ENCODE assay signal across 10 mouse cellular contexts in genomic region chr5:31870856-31871520, GRCm38 (mm10).
DNase-seq lines count a peak whose midpoint lies in the region; ATAC-seq and TF ChIP-seq lines count a peak whose summit lies in the region.
"Had no signal": no experiment of that assay in that cellular context is flagged by ENCODE, and none has a peak within 500 bp of the region (broad histone marks: within the 10 kb centered on the region; RNA-seq: fewer than 3 reads in every experiment).

No protein-coding gene starts in this region.

- no peaks in the 10 kb centered on the region for H3K36me3 ChIP-seq in heart, embryonic 15.5 days
- no peaks in the 10 kb centered on the region for H3K36me3 ChIP-seq in macrophage (ENCODE audit: inconsistent target)
- H3K36me3 ChIP-seq: lung, embryonic 15.5 days had no signal

- H3K9me3 ChIP-seq in heart, embryonic 15.5 days (replicated peaks), result no peaks in the 10 kb centered on the region
- H3K9me3 ChIP-seq: lung, embryonic 15.5 days had no signal

- WGBS in heart, embryonic 15.5 days, result 72% methylated on average over 8 of the region's 8 CpGs
- WGBS in macrophage (ENCODE audit: missing documents), result 23% methylated on average over 8 of the region's 8 CpGs
- WGBS in cerebellum, adult 2 months, result 87% methylated on average over 8 of the region's 8 CpGs

- H3K27me3 ChIP-seq in heart, embryonic 15.5 days, result no peaks in the 10 kb centered on the region
- no peaks in the 10 kb centered on the region for H3K27me3 ChIP-seq in cerebellum, adult 2 months (ENCODE audit: control insufficient read depth, insufficient read depth, low read length)
- H3K27me3 ChIP-seq: lung, embryonic 15.5 days; Patski had no signal

- ATAC-seq in heart, embryonic 15.5 days (replicated peaks; ENCODE audit: insufficient number of reproducible peaks, insufficient read depth, low FRiP score, low read depth), result peak; percentile 39; the same call in 1 of the 2 replicates
- ATAC-seq in megakaryocyte-erythroid progenitor cell, adult 5-6 weeks (replicated peaks; ENCODE audit: low FRiP score, low TSS enrichment, poor library complexity, severe bottlenecking), result no peak
- ATAC-seq: Patski had no signal

- no peak overlapping the region for H3K4me2 ChIP-seq in heart, embryonic 15.5 days
- H3K4me2 ChIP-seq: lung, embryonic 15.5 days had no signal

- no peak overlapping the region for H3K9ac ChIP-seq in heart, embryonic 15.5 days
- H3K9ac ChIP-seq: lung, embryonic 15.5 days had no signal

- peak; percentile 36 to 37 for DNase-seq in right cerebral cortex, postnatal 10 days (ENCODE audit: low spot score in 2 of 2)
- no peak for DNase-seq in right cerebral cortex, postnatal 25 days
- no peak for DNase-seq in cerebellum, adult 2 months
- DNase-seq in layer of hippocampus, postnatal 10 days (ENCODE audit: low spot score in 2 of 2), result no peak
- DNase-seq: cerebellum, adult 8-10 months had no signal

- no peaks in the 10 kb centered on the region for H3K79me2 ChIP-seq in macrophage (ENCODE audit: inconsistent target)

- H3K4me1 ChIP-seq in heart, embryonic 15.5 days (replicated peaks), result peaks cover 11% of the 10 kb centered on the region
- H3K4me1 ChIP-seq in cerebellum, adult 2 months (ENCODE audit: control insufficient read depth, insufficient read depth, low read length), result peaks cover 2% of the 10 kb centered on the region; the same call in 1 of the 2 replicates

- no peak overlapping the region for H3K4me3 ChIP-seq in heart, embryonic 15.5 days
- no peak overlapping the region for H3K4me3 ChIP-seq in macrophage (ENCODE audit: inconsistent target)
- H3K4me3 ChIP-seq in cerebellum, adult 2 months (replicated peaks; ENCODE audit: insufficient read depth, low read depth, low read length), result no peak overlapping the region
- H3K4me3 ChIP-seq: lung, embryonic 15.5 days had no signal

- TF ChIP-seq POLR2A in cerebellum, adult 2 months (IDR thresholded peaks at IDR 0.05; ENCODE audit: borderline replicate concordance, insufficient read depth, low read length), result no peak

- no peak for TF ChIP-seq CTCF in cerebellum, adult 2 months (IDR thresholded peaks at IDR 0.05; ENCODE audit: borderline replicate concordance, insufficient read depth, low read depth, low read length)

- peak overlapping the region; percentile 14; the same call in 1 of the 2 replicates for H3K27ac ChIP-seq in heart, embryonic 15.5 days
- H3K27ac ChIP-seq in macrophage, result peak overlapping the region; percentile 62
- H3K27ac ChIP-seq in cerebellum, adult 2 months (ENCODE audit: insufficient read depth, low read length), result no peak overlapping the region
- H3K27ac ChIP-seq: lung, embryonic 15.5 days had no signal

Comparison
In these comparisons a context has a peak if more than half of its experiments do, and no peak if none do; other contexts are left out.
1. DNase-seq: peak in right cerebral cortex, postnatal 10 days (2 of 2); none in right cerebral cortex, postnatal 25 days (single experiment), cerebellum, adult 2 months (0 of 2) and layer of hippocampus, postnatal 10 days (0 of 2).